ENCODE assay signal across 14 mouse cellular contexts in the genomic region with DNA sequence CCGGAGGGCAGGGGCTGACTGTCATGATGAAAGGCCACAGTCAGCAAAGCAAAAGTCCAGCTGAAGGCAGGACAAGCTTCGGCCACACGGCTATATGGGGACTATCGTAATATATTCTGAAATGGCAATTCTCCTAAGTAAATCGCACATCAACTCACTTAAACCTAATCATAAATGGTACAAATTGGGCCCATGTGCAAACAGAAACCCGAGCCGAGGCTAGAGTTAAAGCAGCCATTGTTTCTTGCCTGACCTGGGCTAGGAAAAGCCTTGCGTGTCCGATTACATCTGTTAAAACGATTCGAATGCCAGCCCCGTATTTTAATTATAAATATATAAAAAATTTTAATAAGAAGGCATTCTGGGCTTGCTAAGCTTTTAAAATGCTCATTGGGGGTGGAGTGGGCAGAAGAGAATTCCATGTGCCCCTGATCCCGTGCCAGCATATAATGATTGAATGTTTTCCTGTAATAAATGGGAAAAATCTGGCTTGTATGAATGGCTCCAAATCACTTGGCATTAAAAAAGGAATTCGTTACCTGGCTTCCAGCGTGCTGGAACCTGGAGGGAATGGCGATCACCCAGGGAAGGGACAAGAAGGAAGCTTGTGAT.
DNase-seq lines count a peak whose midpoint lies in the region; ATAC-seq lines count a peak whose summit lies in the region.
"Had no signal": no experiment of that assay in that cellular context is flagged by ENCODE, and none has a peak within 500 bp of the region (broad histone marks: within the 10 kb centered on the region; RNA-seq: fewer than 3 reads in every experiment).

No protein-coding gene starts in this region.

- no peaks in the 10 kb centered on the region for H3K36me3 ChIP-seq in heart, embryonic 10.5 days
- H3K36me3 ChIP-seq in embryonic facial prominence, embryonic 11.5 days (replicated peaks; ENCODE audit: control insufficient read depth, insufficient read depth, low read depth, low read length): no peaks in the 10 kb centered on the region
- no peaks in the 10 kb centered on the region for H3K36me3 ChIP-seq in hindbrain, embryonic 15.5 days
- no peaks in the 10 kb centered on the region for H3K36me3 ChIP-seq in midbrain, embryonic 13.5 days

- peak overlapping the region; percentile 29; the same call in 1 of the 2 replicates for H3K27ac ChIP-seq in heart, embryonic 10.5 days
- H3K27ac ChIP-seq in embryonic facial prominence, embryonic 11.5 days (replicated peaks; ENCODE audit: low read depth, low read length): peak overlapping the region; percentile 78
- H3K27ac ChIP-seq in hindbrain, embryonic 15.5 days (replicated peaks): peak overlapping the region; percentile 75
- H3K27ac ChIP-seq in midbrain, embryonic 13.5 days: peak overlapping the region; percentile 72
- H3K27ac ChIP-seq: left cerebral cortex, adult 2 months had no signal

- peaks cover 17% of the 10 kb centered on the region; the same call in 1 of the 2 replicates for H3K4me1 ChIP-seq in heart, embryonic 10.5 days
- H3K4me1 ChIP-seq in embryonic facial prominence, embryonic 11.5 days (ENCODE audit: control insufficient read depth, insufficient read depth, low read length): peaks cover 5% of the 10 kb centered on the region
- H3K4me1 ChIP-seq in hindbrain, embryonic 15.5 days (replicated peaks): peaks cover 28% of the 10 kb centered on the region
- H3K4me1 ChIP-seq in midbrain, embryonic 13.5 days (replicated peaks): peaks cover 31% of the 10 kb centered on the region

- 0 out of 2 replicates have a peak, but pooled peaks have one; percentile 40 for ATAC-seq in embryonic facial prominence, embryonic 11.5 days (replicated peaks; ENCODE audit: insufficient number of reproducible peaks, low FRiP score, low TSS enrichment, low read depth)
- ATAC-seq in hindbrain, embryonic 15.5 days (ENCODE audit: low FRiP score, low read depth): no peak
- ATAC-seq in midbrain, embryonic 13.5 days: no peak; the same call in 1 of the 2 replicates
- ATAC-seq: CD4-positive, CD25-positive, alpha-beta regulatory T cell, adult 4 months had no signal

- H3K9me3 ChIP-seq in heart, embryonic 10.5 days: no peaks in the 10 kb centered on the region
- no peaks in the 10 kb centered on the region for H3K9me3 ChIP-seq in embryonic facial prominence, embryonic 11.5 days (replicated peaks; ENCODE audit: control insufficient read depth, low read length)
- H3K9me3 ChIP-seq in hindbrain, embryonic 15.5 days: no peaks in the 10 kb centered on the region
- no peaks in the 10 kb centered on the region for H3K9me3 ChIP-seq in midbrain, embryonic 13.5 days

- DNase-seq in heart, embryonic 10.5 days (ENCODE audit: low spot score): no peak
- DNase-seq in heart, postnatal 4 days: no peak
- DNase-seq in embryonic facial prominence, embryonic 11.5 days (ENCODE audit: low spot score): peak; percentile 78
- no peak for DNase-seq in cerebellum, adult 11-12 months
- DNase-seq in cerebellum, postnatal 4 days (ENCODE audit: low spot score in 2 of 2): no peak
- DNase-seq in heart, postnatal 14 days: no peak
- DNase-seq: gastrocnemius, postnatal 10 days; lung, postnatal 10 days; right cerebral cortex, postnatal 4 days; thymus, adult 18-20 months had no signal

- H3K27me3 ChIP-seq in heart, embryonic 10.5 days (ENCODE audit: insufficient read depth, poor library complexity, severe bottlenecking): 0 out of 2 replicates have a peak, but pooled peaks cover 5% of the 10 kb centered on the region
- H3K27me3 ChIP-seq in embryonic facial prominence, embryonic 11.5 days (ENCODE audit: control insufficient read depth, insufficient read depth, low read length): no peaks in the 10 kb centered on the region
- no peaks in the 10 kb centered on the region for H3K27me3 ChIP-seq in hindbrain, embryonic 15.5 days
- 0 out of 2 replicates have a peak, but pooled peaks cover 4% of the 10 kb centered on the region for H3K27me3 ChIP-seq in midbrain, embryonic 13.5 days

- H3K4me3 ChIP-seq in heart, embryonic 10.5 days: no peak overlapping the region
- H3K4me3 ChIP-seq in embryonic facial prominence, embryonic 11.5 days (ENCODE audit: low read depth, low read length): no peak overlapping the region
- H3K4me3 ChIP-seq in hindbrain, embryonic 15.5 days: no peak overlapping the region
- no peak overlapping the region for H3K4me3 ChIP-seq in midbrain, embryonic 13.5 days (replicated peaks)
- H3K4me3 ChIP-seq: left cerebral cortex, adult 2 months had no signal

- WGBS in heart, embryonic 10.5 days: 80% methylated on average over 16 of the region's 16 CpGs
- WGBS in embryonic facial prominence, embryonic 11.5 days: 23% methylated on average over 16 of the region's 16 CpGs
- WGBS in hindbrain, embryonic 15.5 days: 57% methylated on average over 16 of the region's 16 CpGs
- WGBS in midbrain, embryonic 13.5 days: 63% methylated on average over 16 of the region's 16 CpGs

- peak overlapping the region; percentile 8; the same call in 1 of the 2 replicates for H3K4me2 ChIP-seq in embryonic facial prominence, embryonic 11.5 days (ENCODE audit: low read depth, low read length)
- H3K4me2 ChIP-seq in hindbrain, embryonic 15.5 days: no peak overlapping the region
- H3K4me2 ChIP-seq in midbrain, embryonic 13.5 days (replicated peaks): no peak overlapping the region

- H3K9ac ChIP-seq in embryonic facial prominence, embryonic 11.5 days (replicated peaks; ENCODE audit: low read length): no peak overlapping the region; the same call in 1 of the 2 replicates
- 0 out of 2 replicates have a peak overlapping the region, but pooled peaks have one; percentile 17 for H3K9ac ChIP-seq in hindbrain, embryonic 15.5 days
- H3K9ac ChIP-seq in midbrain, embryonic 13.5 days (replicated peaks): no peak overlapping the region; the same call in 1 of the 2 replicates

- intact Hi-C loops in heart, postnatal 14 days (cut with DNase I): no loop called here
